Mouse (Mus musculus) erythroblast, adult 5-6 weeks (primary cell): ENCODE data around the gene Rasal3. TPM values are rescaled to one million over a fixed set of nuclear protein-coding genes. Genes with fewer than 3 reads are reported as not detected.

Source experiments
- ATAC-seq: replicated peaks from 2 replicates; pipeline ENCODE4 v1.8.0; 2016; ENCODE audit warnings: moderate number of reproducible peaks, mild to moderate bottlenecking, moderate TSS enrichment, inconsistent platforms; ENCODE audit not compliant: poor library complexity, low FRiP score, severe bottlenecking
- total RNA-seq, 2 experiments: library from RNA; stranded (forward) in 1 of 2; stranded (reverse) in 1 of 2; fragments of 150-400 nt in 1 of 2; fragments of 200-764, 138-1000 nt in 1 of 2; gene quantifications; 2 replicates each; pipeline versions ENCODE4 v1.2.3 to v1.2.4; 2015 to 2017; ENCODE audit warnings: low replicate concordance in 2 of 2

Gene Rasal3
- total RNA-seq, 2 experiments from 2014 or later = 5.0 to 5.2 TPM

- ATAC-seq = no peak
Observed at GRCm38 (mm10) chr17:32396266-32396665, 7.1 kb downstream of the Rasal3 start.

GRCm38 (mm10) chr17:32393944-32394343 lies 9.4 kb downstream of the Rasal3 start:
- ATAC-seq = no peak

- peak; percentile 63 for ATAC-seq
Observed at GRCm38 (mm10) chr17:32389101-32389659, 14.2 kb downstream of the Rasal3 start, which contains the start of gene Wiz. TSS of gene Wiz (minus strand) at chr17:32389439.

GRCm38 (mm10) chr17:32388370-32389100 lies 14.8 kb downstream of the Rasal3 start:
- no peak for ATAC-seq

- ATAC-seq = no peak
Observed at GRCm38 (mm10) chr17:32387986-32388369, 15.4 kb downstream of the Rasal3 start.

- ATAC-seq = peak; percentile 55
Observed at GRCm38 (mm10) chr17:32386659-32387432, 16.5 kb downstream of the Rasal3 start.

GRCm38 (mm10) chr17:32383661-32384060 lies 19.7 kb downstream of the Rasal3 start:
- no peak for ATAC-seq

- no peak for ATAC-seq
Observed at GRCm38 (mm10) chr17:32382576-32382975, 20.8 kb downstream of the Rasal3 start.

- ATAC-seq = no peak
Observed at GRCm38 (mm10) chr17:32378786-32379185, 24.6 kb downstream of the Rasal3 start.

GRCm38 (mm10) chr17:32377137-32377536 lies 26.2 kb downstream of the Rasal3 start:
- ATAC-seq = peak; percentile 85

- ATAC-seq = no peak
Observed at GRCm38 (mm10) chr17:32376475-32376874, 26.9 kb downstream of the Rasal3 start.

GRCm38 (mm10) chr17:32368991-32369578 lies 34.3 kb downstream of the Rasal3 start:
- ATAC-seq = peak; percentile 57

- ATAC-seq = no peak
Observed at GRCm38 (mm10) chr17:32367706-32368105, 35.7 kb downstream of the Rasal3 start.

GRCm38 (mm10) chr17:32365296-32365695 lies 38.1 kb downstream of the Rasal3 start:
- 0 out of 2 replicates have a peak, but pooled peaks have one; percentile 20 for ATAC-seq

- 0 out of 2 replicates have a peak, but pooled peaks have one; percentile 23 for ATAC-seq
Observed at GRCm38 (mm10) chr17:32364850-32365249, 38.5 kb downstream of the Rasal3 start.

GRCm38 (mm10) chr17:32364331-32364730 lies 39.1 kb downstream of the Rasal3 start:
- peak; percentile 88 for ATAC-seq

GRCm38 (mm10) chr17:32363821-32364301 lies 39.5 kb downstream of the Rasal3 start:
- ATAC-seq = no peak

GRCm38 (mm10) chr17:32362686-32363085 lies 40.7 kb downstream of the Rasal3 start:
- no peak for ATAC-seq

GRCm38 (mm10) chr17:32359928-32360327 lies 43.5 kb downstream of the Rasal3 start:
- no peak for ATAC-seq

GRCm38 (mm10) chr17:32358943-32359340 lies 44.4 kb downstream of the Rasal3 start:
- ATAC-seq = no peak
